Mouse (Mus musculus): Measurements from ENCODE around the gene 1500015O10Rik.

Gene 1500015O10Rik

GRCm38 (mm10) chr1:43730491-43730924 is at the start of gene 1500015O10Rik:
TSS of gene 1500015O10Rik (plus strand) at chr1:43730602.
- no peak for DNase-seq

GRCm38 (mm10) chr1:43689983-43690382 is 40.4 kb upstream of the 1500015O10Rik start:
- DNase-seq, result no peak

GRCm38 (mm10) chr1:43690507-43690906 is 39.9 kb upstream of the 1500015O10Rik start:
- no peak for DNase-seq

- DNase-seq, result no peak
Observed at GRCm38 (mm10) chr1:43694076-43694475, 36.3 kb upstream of the 1500015O10Rik start.

GRCm38 (mm10) chr1:43694851-43695545 is 35.4 kb upstream of the 1500015O10Rik start:
- DNase-seq, result peak in 1 of 2 experiments; percentile 9

- DNase-seq, result no peak
Observed at GRCm38 (mm10) chr1:43698577-43699000, 31.8 kb upstream of the 1500015O10Rik start.

- no peak for DNase-seq
Observed at GRCm38 (mm10) chr1:43714841-43715240, 15.6 kb upstream of the 1500015O10Rik start.

- no peak for DNase-seq
Observed at GRCm38 (mm10) chr1:43717967-43718366, 12.4 kb upstream of the 1500015O10Rik start.

GRCm38 (mm10) chr1:43718793-43719192 is 11.6 kb upstream of the 1500015O10Rik start:
- DNase-seq, result no peak

GRCm38 (mm10) chr1:43722459-43722858 is 7.9 kb upstream of the 1500015O10Rik start:
- no peak for DNase-seq

- DNase-seq, result no peak
Observed at GRCm38 (mm10) chr1:43732100-43732499, 1.7 kb downstream of the 1500015O10Rik start.

- DNase-seq, result no peak
Observed at GRCm38 (mm10) chr1:43732657-43733056, 2.3 kb downstream of the 1500015O10Rik start.

- DNase-seq, result no peak
Observed at GRCm38 (mm10) chr1:43737812-43738518, 7.6 kb downstream of the 1500015O10Rik start.

GRCm38 (mm10) chr1:43738519-43738894 is 8.1 kb downstream of the 1500015O10Rik start:
- no peak for DNase-seq

- DNase-seq, result no peak
Observed at GRCm38 (mm10) chr1:43754448-43755312, 24.3 kb downstream of the 1500015O10Rik start.

- DNase-seq, result no peak
Observed at GRCm38 (mm10) chr1:43760085-43760484, 29.7 kb downstream of the 1500015O10Rik start.

- DNase-seq, result no peak
Observed at GRCm38 (mm10) chr1:43764481-43764880, 34.1 kb downstream of the 1500015O10Rik start.

GRCm38 (mm10) chr1:43766328-43766727 is 35.9 kb downstream of the 1500015O10Rik start:
- no peak for DNase-seq

GRCm38 (mm10) chr1:43768385-43768990 is 38.1 kb downstream of the 1500015O10Rik start:
- peak; percentile 36 to 50 for DNase-seq

- DNase-seq, result no peak
Observed at GRCm38 (mm10) chr1:43769348-43769747, 38.9 kb downstream of the 1500015O10Rik start.

GRCm38 (mm10) chr1:43770032-43770431 is 39.6 kb downstream of the 1500015O10Rik start:
- DNase-seq, result no peak

- no peak for DNase-seq
Observed at GRCm38 (mm10) chr1:43772694-43773093, 42.3 kb downstream of the 1500015O10Rik start.

GRCm38 (mm10) chr1:43774126-43774525 is 43.7 kb downstream of the 1500015O10Rik start:
- no peak for DNase-seq
